Mouse (Mus musculus) thymus, adult 2 months (tissue): ENCODE measurements at regions not wholly inside any gene's neighbourhood (a gene's known extent, or its start where the extent isn't known, plus 50 kb on each side); places are given as distances from the start of the nearest gene placed in this dataset.

Experiments used
- DNase-seq: peaks from one replicate; pipeline ENCODE4 v3.0.0; 2021
- H3K27ac ChIP-seq: fragments of 200-500 bp; 2 replicates; pipeline ENCODE4 v1.5.1; 2012; ENCODE audit warnings: low read length, control low read depth; ENCODE audit not compliant: control insufficient read depth, insufficient read depth
- H3K27me3 ChIP-seq: fragments of 200-500 bp; 2 replicates; pipeline ENCODE4 v1.6.1; 2012; ENCODE audit warnings: mild to moderate bottlenecking, low read length, moderate library complexity, mixed read lengths; ENCODE audit not compliant: control insufficient read depth, insufficient read depth
- H3K36me3 ChIP-seq: fragments of 200-500 bp; 2 replicates; pipeline ENCODE4 v1.6.1; 2012; ENCODE audit warnings: mild to moderate bottlenecking, low read length, moderate library complexity; ENCODE audit not compliant: control insufficient read depth, insufficient read depth
- H3K4me1 ChIP-seq: fragments of 200-500 bp; replicated peaks from 2 replicates; pipeline ENCODE4 v1.6.1; 2012; ENCODE audit warnings: low read length; ENCODE audit not compliant: control insufficient read depth, insufficient read depth
- H3K4me3 ChIP-seq: fragments of 200-500 bp; 2 replicates; pipeline ENCODE4 v1.5.1; 2012; ENCODE audit warnings: mild to moderate bottlenecking, low read length, control low read depth, moderate library complexity; ENCODE audit not compliant: control insufficient read depth, insufficient read depth
- CTCF ChIP-seq: fragments of 200-500 bp; IDR thresholded peaks from 2 replicates; pipeline ENCODE4 v1.5.1; 2012; ENCODE audit warnings: mild to moderate bottlenecking, control low read depth, low read length, moderate library complexity, borderline replicate concordance; ENCODE audit not compliant: control insufficient read depth, poor library complexity, insufficient read depth; ENCODE audit errors: extremely low read depth
- POLR2A ChIP-seq: fragments of 200-500 bp; IDR thresholded peaks from 2 replicates; pipeline ENCODE4 v1.6.1; 2012; ENCODE audit warnings: mild to moderate bottlenecking, low read length, control low read depth, moderate library complexity; ENCODE audit not compliant: control insufficient read depth, poor library complexity, insufficient read depth; ENCODE audit errors: extremely low read depth
- WGBS: fragments of 180-500 bp; shearing (Covaris S2); methylation state at CpG from one replicate; pipeline ENCODE4 v1.1.7; 2018; 5-methylcytosine and 5-hydroxymethylcytosine counted together

GRCm38 (mm10) chrX:99522289-99522688 is 51.2 kb upstream of the Pja1 start:
- H3K36me3 ChIP-seq = no peaks in the 10 kb centered on the region
- no peak overlapping the region for H3K4me3 ChIP-seq
- 94% methylated on average over 11 of the region's 11 CpGs for WGBS
- no peak for DNase-seq
- no peaks in the 10 kb centered on the region for H3K4me1 ChIP-seq
- TF ChIP-seq CTCF (no peak), POLR2A (no peak)
- H3K27ac ChIP-seq = no peak overlapping the region
- no peaks in the 10 kb centered on the region for H3K27me3 ChIP-seq

- H3K36me3 ChIP-seq = no peaks in the 10 kb centered on the region
- 96% methylated on average over 7 of the region's 7 CpGs for WGBS
- no peak overlapping the region for H3K27ac ChIP-seq
- H3K4me3 ChIP-seq = no peak overlapping the region
- no peak for DNase-seq
- no peaks in the 10 kb centered on the region for H3K4me1 ChIP-seq
- TF ChIP-seq POLR2A (no peak), CTCF (no peak)
- no peaks in the 10 kb centered on the region for H3K27me3 ChIP-seq
Measured at GRCm38 (mm10) chrX:99521866-99522265, 50.8 kb upstream of the Pja1 start.
